Mouse (Mus musculus) urinary bladder, postnatal 14 days (tissue): ENCODE measurements at regions not wholly inside any gene's neighbourhood (a gene's known extent, or its start where the extent isn't known, plus 50 kb on each side); places are given as distances from the start of the nearest gene placed in this dataset.

Experiments
- DNase-seq: peaks from one replicate; pipeline ENCODE4 v3.0.0; 2021; ENCODE audit warnings: low spot score

DNA sequence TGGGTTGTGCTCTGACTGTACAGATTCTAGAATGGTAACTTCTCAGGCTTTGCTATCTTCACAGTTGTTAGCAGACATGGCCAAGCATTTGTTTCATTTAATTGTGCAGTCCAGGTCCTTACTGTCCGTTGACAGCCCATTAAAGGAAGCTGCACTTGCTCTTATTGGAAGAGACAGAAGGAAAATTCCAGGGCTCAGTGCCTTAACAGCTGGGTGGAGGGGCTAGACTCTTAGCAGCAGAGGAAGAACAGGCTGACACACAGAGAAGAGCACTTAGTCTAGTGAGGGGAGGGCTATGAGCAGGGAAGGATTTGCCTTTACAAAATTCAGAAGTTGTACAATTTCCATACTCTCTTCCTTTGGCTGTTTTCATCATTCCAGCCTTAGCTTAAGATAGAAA, 161.5 kb upstream of the Ghitm start:
- DNase-seq, result no peak

DNA sequence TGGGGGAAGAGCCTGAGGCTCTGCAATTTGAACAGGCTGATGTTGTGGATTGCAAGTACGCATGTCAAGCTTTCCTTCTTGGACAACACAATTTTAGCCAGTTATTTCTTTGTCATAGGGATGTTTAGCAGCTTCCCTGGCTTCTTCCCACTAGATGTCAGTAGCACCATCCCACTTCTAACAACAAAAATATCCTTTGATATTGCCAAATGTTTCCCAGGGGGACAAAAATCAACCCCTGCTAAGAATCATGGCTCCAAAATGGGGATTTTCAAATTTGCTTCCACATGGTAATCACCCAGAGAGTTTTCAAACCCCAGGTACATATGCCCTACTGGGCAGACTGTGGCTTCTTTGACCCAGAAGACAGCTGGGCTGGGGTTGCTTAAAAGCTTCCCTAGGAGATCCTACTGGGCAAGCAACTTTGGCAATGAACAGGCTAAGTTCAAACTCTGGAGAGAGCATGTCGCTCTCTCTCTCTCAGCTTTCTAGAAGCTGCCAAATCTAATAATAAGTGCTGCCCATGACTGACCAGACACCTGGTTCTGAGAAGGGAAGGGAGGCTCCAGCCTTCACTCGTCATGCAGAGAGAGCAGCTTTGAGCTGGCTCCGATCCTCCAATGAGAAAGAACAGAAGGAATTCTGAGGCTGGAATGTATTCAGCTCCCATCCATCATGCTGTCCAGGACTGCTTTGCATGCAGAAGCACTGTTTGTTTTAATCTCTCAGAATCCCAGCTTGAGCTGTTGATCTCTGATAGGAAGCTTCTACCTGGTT, 157.2 kb upstream of the Ghitm start:
- peak; percentile 7 for DNase-seq

DNA sequence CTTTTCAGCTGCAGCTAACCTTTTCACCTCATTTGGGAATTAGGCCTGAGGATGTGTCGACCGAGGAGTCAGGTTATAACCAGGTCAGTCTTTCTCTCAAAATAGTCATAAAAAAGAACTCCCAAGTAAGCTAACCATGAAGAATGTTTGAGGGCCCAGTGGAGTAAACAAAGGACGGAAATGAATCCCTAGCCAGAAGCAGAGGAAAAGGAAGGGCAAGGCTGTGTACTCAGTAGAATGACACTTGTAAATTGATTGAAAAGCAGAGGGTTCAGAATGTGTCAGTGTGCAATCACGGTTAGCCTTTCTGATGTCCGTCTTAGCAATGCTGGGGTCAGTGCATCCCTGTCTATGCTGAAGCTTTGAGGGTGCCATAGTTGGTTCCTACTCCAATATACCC, 149.3 kb upstream of the Ghitm start:
- no peak for DNase-seq

DNA sequence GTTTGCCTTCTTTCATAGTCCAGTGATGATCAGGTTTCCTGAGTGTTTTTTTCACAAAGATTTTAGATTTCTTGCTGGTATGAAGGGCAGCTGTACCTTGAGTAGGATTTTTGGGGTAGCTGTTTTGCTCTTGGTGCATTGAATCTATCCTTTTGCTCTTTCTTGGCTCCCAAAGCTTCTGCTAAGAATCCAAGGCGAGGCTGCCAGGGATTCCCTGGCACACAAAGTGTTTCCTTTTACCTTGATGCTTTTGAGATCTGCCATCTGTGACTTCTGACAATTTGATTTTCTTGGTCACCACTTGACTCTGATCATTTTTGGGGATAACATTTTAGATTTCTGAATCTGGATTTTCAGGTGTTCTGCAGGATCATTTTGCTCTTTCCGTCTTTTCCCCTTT, 144.3 kb upstream of the Ghitm start:
- DNase-seq, result no peak

DNA sequence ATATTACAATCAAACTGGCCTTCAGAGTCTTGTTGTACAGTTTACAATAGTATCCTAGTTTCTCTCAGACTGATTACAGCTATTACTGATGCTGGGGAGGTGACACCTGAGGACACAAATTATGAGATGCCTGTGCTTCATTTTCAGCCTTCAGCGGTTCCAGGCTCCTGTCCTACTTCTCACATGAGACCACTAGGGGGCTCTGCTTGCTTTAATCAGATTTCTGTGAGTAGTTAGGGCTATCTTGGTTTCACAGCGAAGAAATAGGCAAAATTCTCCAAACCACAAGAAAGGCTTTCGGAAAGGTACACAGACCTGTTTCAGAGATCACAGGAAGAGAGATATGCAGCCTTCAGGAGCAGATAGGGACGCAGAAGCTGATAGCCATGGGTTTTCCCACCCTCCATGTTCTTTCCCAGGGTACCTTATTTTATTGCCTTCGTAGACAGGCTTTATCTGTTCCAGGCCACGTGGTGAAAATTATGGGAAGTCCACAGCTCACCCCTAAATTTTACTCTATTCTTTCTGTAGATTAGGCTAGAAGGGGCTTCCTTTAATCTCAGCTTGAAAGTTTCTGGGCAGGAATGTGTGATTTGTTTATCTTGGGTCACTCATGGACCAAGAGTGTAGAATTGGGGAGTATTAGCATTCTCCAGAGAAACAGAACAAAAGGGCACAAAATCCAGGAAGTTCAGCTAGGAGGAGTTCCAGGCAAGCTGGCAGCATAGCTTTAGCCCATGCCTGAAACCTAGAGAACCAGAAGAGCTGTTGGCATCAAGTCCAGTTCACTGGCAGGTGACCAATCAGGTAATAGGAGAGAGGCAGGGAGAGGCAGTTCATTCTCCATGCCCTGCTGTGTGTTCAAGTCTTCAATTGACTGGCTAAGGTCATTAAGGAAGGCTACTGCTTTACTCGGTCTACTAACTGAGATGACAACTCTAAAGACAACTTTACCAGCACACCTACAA, 141.9 kb upstream of the Ghitm start:
- no peak for DNase-seq

DNA sequence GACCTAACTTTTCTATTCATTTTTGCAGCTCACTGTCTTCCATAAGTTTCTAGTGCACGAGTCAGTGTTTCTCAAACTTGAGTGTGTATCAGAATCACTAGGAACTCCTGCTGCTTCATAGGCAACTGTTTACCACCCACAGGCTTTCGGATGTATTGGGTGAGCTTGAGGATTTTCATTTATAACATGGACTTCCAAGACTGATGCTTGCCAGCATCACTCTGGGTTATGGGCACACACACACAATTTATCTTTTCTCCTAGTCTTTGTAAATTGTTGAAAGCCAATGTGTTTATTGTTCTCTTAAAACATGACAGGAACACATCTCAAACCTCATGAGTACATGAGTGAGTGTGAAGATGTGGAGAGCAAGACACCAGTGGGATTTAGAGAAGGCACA, 137.0 kb upstream of the Ghitm start:
- DNase-seq, result no peak

DNA sequence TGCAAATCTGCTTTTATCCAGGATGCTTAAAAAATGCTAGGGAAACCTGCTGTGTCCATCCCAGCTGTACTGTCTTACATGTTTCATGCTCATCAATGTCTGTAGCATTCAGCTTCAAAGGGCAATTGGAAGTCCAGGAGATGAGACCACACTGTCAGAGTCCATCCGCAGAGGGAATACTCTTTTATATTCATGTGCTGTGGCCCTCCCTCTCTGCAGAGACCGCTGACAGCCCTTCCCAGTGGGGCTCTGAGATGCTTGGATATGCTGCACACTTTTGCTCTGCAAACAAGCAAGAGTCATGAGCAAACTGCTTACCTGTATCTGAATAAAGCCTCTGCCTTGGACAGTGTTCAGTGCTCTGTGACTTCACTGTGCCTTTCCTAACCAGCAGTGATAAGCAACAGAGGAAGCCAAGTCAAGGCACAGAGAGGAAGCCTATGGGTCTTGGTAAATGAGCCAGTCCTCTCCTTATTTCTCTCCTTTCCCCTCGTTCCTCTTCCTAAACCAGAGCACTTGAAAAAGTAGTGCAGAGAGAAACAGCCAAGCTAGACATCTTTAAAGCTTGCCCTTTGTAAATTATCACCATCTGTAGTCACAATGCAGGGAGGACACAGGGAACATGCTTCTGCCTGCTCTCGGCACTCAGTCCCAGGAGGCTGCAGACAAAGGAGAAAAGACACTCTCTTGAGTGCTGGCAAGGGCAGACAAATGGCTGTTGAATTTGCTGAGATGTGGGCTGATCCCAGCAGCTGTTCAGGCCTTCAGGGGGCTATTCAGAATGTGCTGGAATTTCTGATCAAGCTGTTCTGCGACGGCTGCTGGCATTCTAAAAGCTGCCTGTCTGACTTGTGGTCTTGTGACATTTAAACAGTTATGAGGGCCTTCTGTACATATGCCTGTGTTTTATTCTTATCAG, 136.2 kb upstream of the Ghitm start:
- DNase-seq, result no peak

DNA sequence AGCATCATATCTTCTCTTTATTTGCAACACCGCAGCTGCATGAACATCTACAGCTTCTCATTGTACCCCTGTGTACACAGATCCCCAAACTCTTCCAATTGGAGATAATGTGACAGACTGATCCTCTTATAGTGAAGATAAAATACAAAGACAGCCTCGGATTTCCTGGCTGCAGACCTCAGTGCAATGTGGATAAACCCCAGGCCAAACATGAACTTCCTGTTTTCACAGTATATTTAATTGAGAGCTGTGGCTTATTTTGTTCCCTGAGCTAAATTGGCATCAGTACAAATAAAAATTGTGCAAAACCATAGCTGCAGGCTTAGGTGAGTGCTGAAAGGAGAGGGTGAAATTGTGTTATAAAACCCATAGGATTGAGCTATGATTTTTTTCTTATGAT, 134.8 kb upstream of the Ghitm start:
- DNase-seq, result no peak

DNA sequence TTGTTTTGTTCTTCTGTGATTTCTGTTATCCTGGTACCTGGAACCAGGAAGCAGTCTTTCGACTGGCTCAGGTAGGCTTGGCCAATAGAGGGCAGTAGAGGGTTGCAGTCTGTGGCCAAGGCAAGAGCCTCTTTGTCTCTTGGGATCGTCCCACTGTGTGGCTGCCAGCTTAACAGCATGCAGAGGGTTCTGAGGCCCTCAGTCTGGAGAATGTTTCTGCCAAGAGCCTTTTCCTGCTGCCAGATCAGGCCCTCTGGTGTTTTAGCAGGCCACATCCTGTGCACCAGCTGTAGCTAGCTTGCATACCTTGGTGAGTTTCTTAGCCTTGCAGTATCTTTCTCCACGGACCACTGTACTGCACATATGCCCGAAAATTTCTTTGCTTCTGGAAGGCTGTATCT, 103.6 kb upstream of the Ghitm start:
- DNase-seq, result peak; percentile 35

DNA sequence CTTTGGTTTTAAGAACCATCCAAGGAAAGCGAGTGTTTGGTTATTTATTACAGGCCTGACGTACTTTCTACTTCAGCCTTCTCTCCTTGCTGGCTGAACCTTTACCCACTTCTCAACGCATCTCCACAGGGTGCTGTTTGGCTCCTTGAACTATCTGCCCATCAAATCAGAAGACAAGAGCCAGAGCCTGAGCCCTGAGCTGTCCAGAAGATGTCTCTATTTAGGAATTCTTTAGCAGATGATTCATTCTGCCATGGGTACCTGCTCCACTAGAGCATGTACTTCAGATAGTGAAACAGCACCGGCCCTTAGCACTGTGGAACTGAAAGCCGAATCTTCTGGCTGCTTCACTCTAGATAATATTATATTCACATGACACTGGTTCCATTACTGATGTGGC, 102.1 kb upstream of the Ghitm start:
- DNase-seq, result no peak

DNA sequence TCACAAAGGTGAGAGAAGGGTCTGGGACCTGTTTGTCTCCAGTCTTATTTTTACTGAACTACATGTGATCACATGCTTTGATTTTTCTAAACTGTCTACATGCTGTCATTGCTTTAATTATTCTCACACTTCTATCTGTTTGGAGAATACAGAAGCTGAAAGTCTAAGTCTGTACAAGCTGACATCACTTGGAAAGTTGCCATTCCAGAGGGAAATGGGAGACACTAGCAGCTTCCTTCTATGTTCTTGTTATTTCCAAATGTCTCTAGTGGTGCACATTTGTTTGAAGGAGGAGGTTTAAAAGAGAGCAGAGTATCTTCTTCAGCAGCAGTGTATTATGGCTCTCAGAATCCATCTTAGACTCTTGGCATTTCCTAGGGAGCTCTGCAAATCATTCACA, 73.2 kb upstream of the Ghitm start:
- DNase-seq, result no peak

DNA sequence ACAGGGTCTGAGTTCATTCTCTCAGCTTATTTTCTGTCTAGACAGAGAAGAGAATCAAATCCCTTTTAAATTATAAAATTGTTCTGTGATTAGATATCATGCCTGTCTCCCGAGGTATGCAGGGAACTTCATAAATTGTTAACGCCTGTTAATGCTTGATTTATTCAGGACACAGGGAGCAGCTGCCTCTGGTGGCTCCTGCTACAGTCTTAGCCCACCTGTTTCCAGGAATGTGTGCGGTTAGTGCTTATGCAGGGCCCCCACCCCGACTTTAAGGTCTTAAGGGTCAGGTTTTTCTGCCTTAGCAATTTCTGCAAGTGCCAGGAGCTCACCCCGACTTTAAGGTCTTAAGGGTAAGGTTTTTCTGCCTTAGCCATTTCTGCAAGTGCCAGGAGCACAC, 54.7 kb upstream of the Ghitm start:
- no peak for DNase-seq
